Mouse (Mus musculus): ENCODE measurements around the gene Erf. TPM values are rescaled to one million over a fixed set of nuclear protein-coding genes. Genes with fewer than 3 reads are reported as not detected.

Erf gene
- polyA plus RNA-seq, 1 experiment from 2014 or later = 7.8 TPM

GRCm38 (mm10) chr7:25220457-25221101 is 30.0 kb downstream of the Erf start, which contains the start of gene Dedd2:
Gene Dedd2 (minus strand): TSS chr7:25220615.
- no peaks in the 10 kb centered on the region for H3K27me3 ChIP-seq (replicated peaks; ENCODE audit: control insufficient read depth, insufficient read depth, low read length)
- H3K9ac ChIP-seq (ENCODE audit: low read depth, low read length) = peak within 1 kb of the TSS; percentile 74
- H3K9me3 ChIP-seq (ENCODE audit: control insufficient read depth) = no peaks in the 10 kb centered on the region
- H3K27ac ChIP-seq (ENCODE audit: low read depth, low read length) = peak within 1 kb of the TSS; percentile 89
- peak within 1 kb of the TSS; percentile 90 for H3K4me2 ChIP-seq (replicated peaks; ENCODE audit: low read depth)
- no peak for TF ChIP-seq CTCF (IDR thresholded peaks at IDR 0.05; ENCODE audit: low read depth)
- H3K4me3 ChIP-seq (ENCODE audit: low read depth, low read length) = peak within 1 kb of the TSS; percentile 76
- WGBS = 4% methylated on average over 20 of the region's 20 CpGs
- H3K4me1 ChIP-seq (replicated peaks; ENCODE audit: control insufficient read depth, insufficient read depth, low read length) = peaks cover 13% of the 10 kb centered on the region
- no peak for ATAC-seq
- H3K36me3 ChIP-seq (ENCODE audit: control insufficient read depth, insufficient read depth) = peaks cover 20% of the 10 kb centered on the region

- Histone ChIP-seq H3K4me1 (replicated peaks; ENCODE audit: control insufficient read depth, insufficient read depth, low read length) (peaks cover 13% of the 10 kb centered on the region), H3K27me3 (replicated peaks; ENCODE audit: control insufficient read depth, insufficient read depth, low read length) (no peaks in the 10 kb centered on the region), H3K4me3 (ENCODE audit: low read depth, low read length) (peak overlapping the region; percentile 76), H3K36me3 (ENCODE audit: control insufficient read depth, insufficient read depth) (peaks cover 18% of the 10 kb centered on the region), H3K9me3 (ENCODE audit: control insufficient read depth) (no peaks in the 10 kb centered on the region), H3K27ac (ENCODE audit: low read depth, low read length) (peak overlapping the region; percentile 89), H3K4me2 (replicated peaks; ENCODE audit: low read depth) (peak overlapping the region; percentile 90), H3K9ac (ENCODE audit: low read depth, low read length) (peak overlapping the region; percentile 74)
- WGBS = 3% methylated on average over 31 of the region's 31 CpGs
- TF ChIP-seq CTCF (IDR thresholded peaks at IDR 0.05; ENCODE audit: low read depth) = no peak
- peak; percentile 72 for ATAC-seq
These were observed 30.7 kb downstream of the Erf start for GRCm38 (mm10) chr7:25219756-25220456.

GRCm38 (mm10) chr7:25219416-25219750 is 31.2 kb downstream of the Erf start:
- WGBS = 0% methylated on average over 16 of the region's 16 CpGs
- Histone ChIP-seq H3K9me3 (ENCODE audit: control insufficient read depth) (no peaks in the 10 kb centered on the region), H3K27ac (ENCODE audit: low read depth, low read length) (peak overlapping the region; percentile 89), H3K9ac (ENCODE audit: low read depth, low read length) (peak overlapping the region; percentile 74), H3K4me1 (replicated peaks; ENCODE audit: control insufficient read depth, insufficient read depth, low read length) (peaks cover 13% of the 10 kb centered on the region), H3K4me3 (ENCODE audit: low read depth, low read length) (peak overlapping the region; percentile 76), H3K27me3 (replicated peaks; ENCODE audit: control insufficient read depth, insufficient read depth, low read length) (no peaks in the 10 kb centered on the region), H3K4me2 (replicated peaks; ENCODE audit: low read depth) (peak overlapping the region; percentile 90), H3K36me3 (ENCODE audit: control insufficient read depth, insufficient read depth) (peaks cover 13% of the 10 kb centered on the region)
- TF ChIP-seq CTCF (IDR thresholded peaks at IDR 0.05; ENCODE audit: low read depth) = no peak
- ATAC-seq = peak; percentile 11; the same call in 1 of the 2 replicates

- H3K9ac ChIP-seq (ENCODE audit: low read depth, low read length) = peak overlapping the region; percentile 74
- ATAC-seq = peak; percentile 10; the same call in 1 of the 2 replicates
- no peaks in the 10 kb centered on the region for H3K9me3 ChIP-seq (ENCODE audit: control insufficient read depth)
- 0 out of 2 replicates have a peak, but pooled peaks have one; percentile 9 for TF ChIP-seq CTCF (IDR thresholded peaks at IDR 0.05; ENCODE audit: low read depth)
- under 1% methylated on average over 53 of the region's 53 CpGs for WGBS
- H3K4me1 ChIP-seq (replicated peaks; ENCODE audit: control insufficient read depth, insufficient read depth, low read length) = peaks cover 13% of the 10 kb centered on the region
- H3K36me3 ChIP-seq (ENCODE audit: control insufficient read depth, insufficient read depth) = peaks cover 8% of the 10 kb centered on the region
- no peaks in the 10 kb centered on the region for H3K27me3 ChIP-seq (replicated peaks; ENCODE audit: control insufficient read depth, insufficient read depth, low read length)
- H3K4me3 ChIP-seq (ENCODE audit: low read depth, low read length) = peak overlapping the region; percentile 76
- H3K4me2 ChIP-seq (replicated peaks; ENCODE audit: low read depth) = peak overlapping the region; percentile 90
- peak overlapping the region; percentile 89 for H3K27ac ChIP-seq (ENCODE audit: low read depth, low read length)
These were observed 31.7 kb downstream of the Erf start for GRCm38 (mm10) chr7:25218705-25219415.

- H3K27me3 ChIP-seq (replicated peaks; ENCODE audit: control insufficient read depth, insufficient read depth, low read length) = no peaks in the 10 kb centered on the region
- TF ChIP-seq CTCF (IDR thresholded peaks at IDR 0.05; ENCODE audit: low read depth) = no peak
- H3K4me3 ChIP-seq (ENCODE audit: low read depth, low read length) = peak overlapping the region; percentile 76
- H3K9me3 ChIP-seq (ENCODE audit: control insufficient read depth) = no peaks in the 10 kb centered on the region
- H3K36me3 ChIP-seq (ENCODE audit: control insufficient read depth, insufficient read depth) = peaks cover 8% of the 10 kb centered on the region; the same call in 1 of the 2 replicates
- H3K27ac ChIP-seq (ENCODE audit: low read depth, low read length) = peak overlapping the region; percentile 89
- peaks cover 13% of the 10 kb centered on the region for H3K4me1 ChIP-seq (replicated peaks; ENCODE audit: control insufficient read depth, insufficient read depth, low read length)
- 52% methylated on average over 12 of the region's 12 CpGs for WGBS
- peak overlapping the region; percentile 90 for H3K4me2 ChIP-seq (replicated peaks; ENCODE audit: low read depth)
- H3K9ac ChIP-seq (ENCODE audit: low read depth, low read length) = peak overlapping the region; percentile 74; the same call in 1 of the 2 replicates
- ATAC-seq = no peak
These were observed 32.7 kb downstream of the Erf start for GRCm38 (mm10) chr7:25217653-25218395.
